Mouse (Mus musculus) lung, embryonic 14.5 days (tissue): ENCODE measurements at regions not wholly inside any gene's neighbourhood (a gene's known extent, or its start where the extent isn't known, plus 50 kb on each side); places are given as distances from the start of the nearest gene placed in this dataset.

Source experiments
- ATAC-seq: fragments of 200-750 bp; cut with Nextera tagmentation; 2 replicates; pipeline ENCODE4 v1.8.0; 2017; ENCODE audit warnings: mild to moderate bottlenecking, moderate TSS enrichment, moderate library complexity; ENCODE audit not compliant: insufficient read depth
- DNase-seq: peaks from one replicate; pipeline ENCODE4 v3.0.0-alpha.2; 2015
- H3K27ac ChIP-seq: fragments of 300-500 bp; sonication (generic); 2 replicates; pipeline ENCODE4 v1.5.1; 2014; ENCODE audit warnings: low read depth, mild to moderate bottlenecking, moderate library complexity
- H3K27me3 ChIP-seq: fragments of 300-500 bp; sonication (generic); 2 replicates; pipeline ENCODE4 v1.6.1; 2014; ENCODE audit warnings: low read length, control low read depth; ENCODE audit not compliant: insufficient read depth
- H3K36me3 ChIP-seq: fragments of 300-500 bp; sonication (generic); 2 replicates; pipeline ENCODE4 v1.6.1; 2014; ENCODE audit warnings: control low read depth; ENCODE audit not compliant: insufficient read depth
- H3K4me1 ChIP-seq: fragments of 300-500 bp; sonication (generic); 2 replicates; pipeline ENCODE4 v1.6.1; 2014; ENCODE audit warnings: antibody characterized with exemption, control low read depth; ENCODE audit not compliant: insufficient read depth
- H3K4me2 ChIP-seq: fragments of 300-500 bp; sonication (generic); 2 replicates; pipeline ENCODE4 v1.6.1; 2014; ENCODE audit warnings: mild to moderate bottlenecking
- H3K4me3 ChIP-seq: fragments of 300-500 bp; sonication (generic); 2 replicates; pipeline ENCODE4 v1.5.1; 2014; ENCODE audit warnings: low read depth, low read length
- H3K9ac ChIP-seq: fragments of 300-500 bp; sonication (generic); 2 replicates; pipeline ENCODE4 v1.6.1; 2014
- H3K9me3 ChIP-seq: fragments of 300-500 bp; sonication (generic); 2 replicates; pipeline ENCODE4 v1.6.1; 2016; ENCODE audit warnings: low read depth, low read length, control low read depth
- CTCF ChIP-seq: IDR thresholded peaks from 2 replicates; pipeline ENCODE4 v1.5.1; 2016; ENCODE audit warnings: antibody characterized with exemption, low read depth
- WGBS: fragments of 180-500 bp; shearing (Covaris S2); extraction: QIAGEN DNeasy Blood & Tissue Kit; methylation state at CpG from one replicate; pipeline ENCODE4 v1.1.7; 2014; 5-methylcytosine and 5-hydroxymethylcytosine counted together

DNA sequence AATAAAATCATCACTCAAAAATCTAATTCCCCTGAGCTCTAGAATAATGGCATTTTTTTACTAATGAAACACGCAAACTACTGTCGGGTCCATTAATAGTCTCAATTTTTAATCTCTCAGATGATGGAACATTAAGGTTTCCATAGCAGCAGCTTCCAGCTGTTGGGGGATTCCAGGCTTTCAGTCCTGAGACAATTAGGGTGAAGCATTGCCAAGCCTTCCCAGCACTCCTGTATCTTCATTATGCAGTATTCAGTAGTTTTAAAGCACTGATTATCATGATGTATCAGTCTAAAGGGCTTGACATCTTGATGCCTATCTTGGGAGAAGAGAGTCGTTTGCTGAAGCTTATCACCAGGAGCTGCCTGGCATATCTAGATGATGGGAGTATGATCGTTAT is 178.6 kb downstream of the Tpbg start:
- WGBS: 65% methylated on average over 4 of the region's 4 CpGs
- H3K36me3 ChIP-seq: no peaks in the 10 kb centered on the region
- H3K4me1 ChIP-seq: no peaks in the 10 kb centered on the region
- no peak overlapping the region for H3K9ac ChIP-seq
- H3K27ac ChIP-seq: no peak overlapping the region
- no peaks in the 10 kb centered on the region for H3K9me3 ChIP-seq
- TF ChIP-seq CTCF: no peak
- ATAC-seq: no peak
- H3K4me3 ChIP-seq: no peak overlapping the region
- DNase-seq: no peak
- H3K4me2 ChIP-seq: no peak overlapping the region
- H3K27me3 ChIP-seq: no peaks in the 10 kb centered on the region

GRCm38 (mm10) chr9:86030738-86031137 is 188.6 kb downstream of the Tpbg start:
- Histone ChIP-seq H3K27ac (no peak overlapping the region), H3K9ac (no peak overlapping the region), H3K36me3 (no peaks in the 10 kb centered on the region), H3K4me3 (no peak overlapping the region), H3K4me2 (no peak overlapping the region), H3K9me3 (no peaks in the 10 kb centered on the region), H3K27me3 (no peaks in the 10 kb centered on the region), H3K4me1 (no peaks in the 10 kb centered on the region)
- no peak for TF ChIP-seq CTCF
- no peak for DNase-seq
- 60% methylated on average over 5 of the region's 5 CpGs for WGBS
- ATAC-seq: no peak

GRCm38 (mm10) chr9:86044098-86044497 is 201.9 kb downstream of the Tpbg start:
- H3K36me3 ChIP-seq: no peaks in the 10 kb centered on the region
- DNase-seq: peak; percentile 41
- ATAC-seq: peak; percentile 68
- no peak overlapping the region for H3K4me3 ChIP-seq
- H3K27me3 ChIP-seq: no peaks in the 10 kb centered on the region
- H3K4me1 ChIP-seq: no peaks in the 10 kb centered on the region
- 15% methylated on average over 4 of the region's 4 CpGs for WGBS
- TF ChIP-seq CTCF: no peak
- H3K9ac ChIP-seq: no peak overlapping the region
- H3K27ac ChIP-seq: 0 out of 2 replicates have a peak overlapping the region, but pooled peaks have one; percentile 32
- no peaks in the 10 kb centered on the region for H3K9me3 ChIP-seq
- no peak overlapping the region for H3K4me2 ChIP-seq

DNA sequence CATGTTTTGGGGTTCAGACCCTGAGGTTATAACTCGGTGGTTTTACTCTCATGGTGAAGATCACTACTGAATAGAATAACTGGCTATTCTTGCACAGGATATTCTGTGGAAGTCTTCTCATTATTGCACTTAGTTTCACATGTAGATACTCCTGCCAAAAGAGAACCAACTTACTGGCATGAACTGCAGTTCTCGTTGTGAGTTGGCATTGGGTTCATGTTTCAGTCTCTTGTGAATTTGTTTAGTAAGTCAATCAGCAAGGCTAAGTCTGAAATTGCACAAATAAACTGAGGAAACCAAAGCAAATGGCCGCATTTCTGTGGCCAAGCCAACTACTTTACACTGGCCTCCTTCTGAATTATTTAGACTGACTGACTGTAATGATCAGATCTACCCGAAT is 215.9 kb downstream of the Tpbg start:
- DNase-seq (no peak), ATAC-seq (no peak)
- no peaks in the 10 kb centered on the region for H3K27me3 ChIP-seq
- no peak overlapping the region for H3K9ac ChIP-seq
- 83% methylated on average over 4 of the region's 4 CpGs for WGBS
- H3K36me3 ChIP-seq: no peaks in the 10 kb centered on the region
- TF ChIP-seq CTCF: no peak
- H3K4me2 ChIP-seq: no peak overlapping the region
- no peak overlapping the region for H3K4me3 ChIP-seq
- no peak overlapping the region for H3K27ac ChIP-seq
- peaks cover 10% of the 10 kb centered on the region for H3K4me1 ChIP-seq
- H3K9me3 ChIP-seq: no peaks in the 10 kb centered on the region

DNA sequence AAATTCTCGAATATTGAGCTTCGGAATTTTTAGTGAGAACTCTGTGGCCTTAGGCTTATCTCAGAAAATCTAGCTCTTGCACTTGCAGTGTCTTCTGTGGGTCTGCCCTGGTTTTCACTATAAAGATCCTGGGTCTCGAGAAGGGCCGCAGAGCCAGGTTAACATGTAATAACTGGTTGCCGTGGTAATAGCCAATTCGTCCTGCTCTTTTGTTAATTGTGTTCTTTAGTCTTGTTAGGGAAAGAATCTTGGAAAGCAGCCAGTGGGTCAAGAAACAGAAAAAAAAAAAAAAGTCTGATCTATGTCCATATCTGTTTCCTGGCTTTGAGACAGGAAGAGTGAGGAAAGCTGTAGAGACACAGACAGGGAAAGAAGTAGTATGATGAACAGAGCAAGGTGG is 217.9 kb downstream of the Tpbg start:
- Histone ChIP-seq H3K4me1 (peaks cover 10% of the 10 kb centered on the region), H3K36me3 (no peaks in the 10 kb centered on the region), H3K4me2 (no peak overlapping the region), H3K27ac (no peak overlapping the region), H3K27me3 (no peaks in the 10 kb centered on the region), H3K9ac (no peak overlapping the region), H3K4me3 (no peak overlapping the region), H3K9me3 (no peaks in the 10 kb centered on the region)
- DNase-seq (peak; percentile 76), ATAC-seq (peak; percentile 60; the same call in 1 of the 2 replicates)
- WGBS: 22% methylated on average over 6 of the region's 6 CpGs
- TF ChIP-seq CTCF: no peak

GRCm38 (mm10) chr9:86061230-86061629 is 219.1 kb downstream of the Tpbg start:
- TF ChIP-seq CTCF: no peak
- Histone ChIP-seq H3K4me2 (no peak overlapping the region), H3K36me3 (no peaks in the 10 kb centered on the region), H3K27ac (no peak overlapping the region), H3K9ac (no peak overlapping the region), H3K4me1 (peaks cover 10% of the 10 kb centered on the region), H3K9me3 (no peaks in the 10 kb centered on the region), H3K27me3 (no peaks in the 10 kb centered on the region), H3K4me3 (no peak overlapping the region)
- WGBS: 54% methylated on average over 4 of the region's 4 CpGs
- DNase-seq (peak; percentile 60), ATAC-seq (peak; percentile 63; the same call in 1 of the 2 replicates)

- H3K4me2 ChIP-seq: no peak overlapping the region
- no peaks in the 10 kb centered on the region for H3K4me1 ChIP-seq
- ATAC-seq: no peak
- H3K4me3 ChIP-seq: no peak overlapping the region
- no peak overlapping the region for H3K9ac ChIP-seq
- no peak overlapping the region for H3K27ac ChIP-seq
- no peaks in the 10 kb centered on the region for H3K27me3 ChIP-seq
- no peaks in the 10 kb centered on the region for H3K36me3 ChIP-seq
- no peak for TF ChIP-seq CTCF
- no peaks in the 10 kb centered on the region for H3K9me3 ChIP-seq
- DNase-seq: peak; percentile 6
Measured at GRCm38 (mm10) chr9:86079275-86079674, 237.1 kb downstream of the Tpbg start.

GRCm38 (mm10) chr9:86081873-86082272 is 239.7 kb downstream of the Tpbg start:
- H3K4me2 ChIP-seq: no peak overlapping the region
- no peaks in the 10 kb centered on the region for H3K27me3 ChIP-seq
- WGBS: 63% methylated on average over 6 of the region's 6 CpGs
- ATAC-seq (no peak), DNase-seq (no peak)
- no peaks in the 10 kb centered on the region for H3K9me3 ChIP-seq
- H3K9ac ChIP-seq: no peak overlapping the region
- no peaks in the 10 kb centered on the region for H3K36me3 ChIP-seq
- TF ChIP-seq CTCF: no peak
- H3K4me3 ChIP-seq: no peak overlapping the region
- H3K4me1 ChIP-seq: no peaks in the 10 kb centered on the region
- no peak overlapping the region for H3K27ac ChIP-seq
